15 mouse cellular contexts compared by ENCODE assay signal in the genomic region with DNA sequence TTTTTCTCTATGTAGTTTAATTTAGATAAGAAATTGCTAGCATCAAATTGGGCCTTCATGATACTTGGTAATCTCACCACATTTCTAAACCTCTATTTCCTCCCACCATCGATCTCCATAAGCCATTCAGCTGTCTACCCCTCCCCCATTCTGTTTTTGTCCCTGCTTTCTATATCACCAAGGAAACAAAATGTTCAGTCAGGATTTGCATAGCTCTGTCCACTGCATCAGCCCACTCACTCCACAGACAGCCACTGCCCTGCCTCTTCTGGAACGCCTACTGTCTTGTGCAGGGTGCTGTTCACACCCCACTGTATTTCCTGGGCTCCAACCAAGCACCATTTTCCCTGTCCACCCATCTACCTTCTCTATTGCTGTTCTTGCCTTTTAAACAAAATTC.
DNase-seq lines count a peak whose midpoint lies in the region; ATAC-seq and TF ChIP-seq lines count a peak whose summit lies in the region.
"Had no signal": no experiment of that assay in that cellular context is flagged by ENCODE, and none has a peak within 500 bp of the region (broad histone marks: within the 10 kb centered on the region; RNA-seq: fewer than 3 reads in every experiment).

No protein-coding gene starts in this region.

- ATAC-seq in forebrain, embryonic 14.5 days: no peak
- no peak for ATAC-seq in forebrain, embryonic 11.5 days (replicated peaks; ENCODE audit: low FRiP score)
- ATAC-seq in hindbrain, embryonic 11.5 days (ENCODE audit: low FRiP score): peak; percentile 90
- no peak for ATAC-seq in intestine, postnatal 0 days
- ATAC-seq in granulocyte monocyte progenitor cell, adult 5-6 weeks (replicated peaks; ENCODE audit: poor library complexity, severe bottlenecking): no peak

- H3K4me3 ChIP-seq in forebrain, embryonic 14.5 days (ENCODE audit: low read depth, low read length): no peak overlapping the region
- H3K4me3 ChIP-seq in forebrain, embryonic 11.5 days (ENCODE audit: low read depth, low read length): no peak overlapping the region
- no peak overlapping the region for H3K4me3 ChIP-seq in hindbrain, embryonic 11.5 days (ENCODE audit: low read depth, low read length)
- no peak overlapping the region for H3K4me3 ChIP-seq in intestine, postnatal 0 days (ENCODE audit: low read depth, low read length)
- H3K4me3 ChIP-seq: limb, embryonic 15.5 days; myocyte had no signal

- H3K36me3 ChIP-seq in forebrain, embryonic 14.5 days (ENCODE audit: control insufficient read depth, insufficient read depth, low read length): no peaks in the 10 kb centered on the region
- H3K36me3 ChIP-seq in forebrain, embryonic 11.5 days (ENCODE audit: control insufficient read depth, insufficient read depth, low read length): no peaks in the 10 kb centered on the region
- H3K36me3 ChIP-seq in hindbrain, embryonic 11.5 days (ENCODE audit: control insufficient read depth, insufficient read depth, low read length): no peaks in the 10 kb centered on the region
- no peaks in the 10 kb centered on the region for H3K36me3 ChIP-seq in intestine, postnatal 0 days (ENCODE audit: control insufficient read depth, insufficient read depth)
- H3K36me3 ChIP-seq: G1E; limb, embryonic 15.5 days had no signal

- no peak overlapping the region for H3K27ac ChIP-seq in forebrain, embryonic 14.5 days (ENCODE audit: low read depth, low read length)
- H3K27ac ChIP-seq in forebrain, embryonic 11.5 days (ENCODE audit: low read depth, low read length): no peak overlapping the region
- peak overlapping the region; percentile 39; the same call in 1 of the 2 replicates for H3K27ac ChIP-seq in hindbrain, embryonic 11.5 days (ENCODE audit: low read depth, low read length)
- H3K27ac ChIP-seq in intestine, postnatal 0 days (ENCODE audit: low read depth, low read length): no peak overlapping the region
- H3K27ac ChIP-seq: limb, embryonic 15.5 days had no signal

- no peaks in the 10 kb centered on the region for H3K9me3 ChIP-seq in forebrain, embryonic 14.5 days (replicated peaks; ENCODE audit: control insufficient read depth, low read length)
- H3K9me3 ChIP-seq in forebrain, embryonic 11.5 days (ENCODE audit: control insufficient read depth, low read length): no peaks in the 10 kb centered on the region
- no peaks in the 10 kb centered on the region for H3K9me3 ChIP-seq in hindbrain, embryonic 11.5 days (ENCODE audit: control insufficient read depth, low read length)
- no peaks in the 10 kb centered on the region for H3K9me3 ChIP-seq in intestine, postnatal 0 days (ENCODE audit: control insufficient read depth)
- H3K9me3 ChIP-seq: G1E; limb, embryonic 15.5 days had no signal

- peak; percentile 13 for DNase-seq in forebrain, embryonic 14.5 days (ENCODE audit: low spot score)
- no peak for DNase-seq in forebrain, embryonic 11.5 days (ENCODE audit: low spot score)
- peak; percentile 57 for DNase-seq in brain, adult 2 months (ENCODE audit: low read depth, low spot score)
- peak; percentile 57 for DNase-seq in hindbrain, embryonic 11.5 days (ENCODE audit: low spot score)
- peak; percentile 34 for DNase-seq in neural tube, embryonic 10.5 days (ENCODE audit: extremely low spot score, low spot score)
- no peak for DNase-seq in thymus, postnatal 14 days
- DNase-seq: gastrocnemius, postnatal 25 days; heart, postnatal 4 days; lung, postnatal 10 days; thymus, adult 2 months had no signal

- H3K27me3 ChIP-seq in forebrain, embryonic 14.5 days (replicated peaks; ENCODE audit: control insufficient read depth, insufficient read depth, low read length): no peaks in the 10 kb centered on the region
- no peaks in the 10 kb centered on the region for H3K27me3 ChIP-seq in forebrain, embryonic 11.5 days (ENCODE audit: control insufficient read depth, insufficient read depth, low read length)
- no peaks in the 10 kb centered on the region for H3K27me3 ChIP-seq in hindbrain, embryonic 11.5 days (ENCODE audit: control insufficient read depth, insufficient read depth, low read length)
- H3K27me3 ChIP-seq in intestine, postnatal 0 days (replicated peaks; ENCODE audit: control insufficient read depth, insufficient read depth, low read length): no peaks in the 10 kb centered on the region
- H3K27me3 ChIP-seq: limb, embryonic 15.5 days had no signal

- H3K9ac ChIP-seq in forebrain, embryonic 14.5 days (ENCODE audit: low read length): no peak overlapping the region
- no peak overlapping the region for H3K9ac ChIP-seq in forebrain, embryonic 11.5 days (ENCODE audit: low read length)
- H3K9ac ChIP-seq in hindbrain, embryonic 11.5 days (ENCODE audit: low read depth, low read length): no peak overlapping the region
- no peak overlapping the region for H3K9ac ChIP-seq in intestine, postnatal 0 days (ENCODE audit: low read depth, low read length)
- H3K9ac ChIP-seq: limb, embryonic 15.5 days had no signal

- TF ChIP-seq CTCF in intestine, postnatal 0 days (IDR thresholded peaks at IDR 0.05; ENCODE audit: low read depth): no peak

- H3K4me2 ChIP-seq in forebrain, embryonic 14.5 days (ENCODE audit: low read length): no peak overlapping the region
- no peak overlapping the region for H3K4me2 ChIP-seq in forebrain, embryonic 11.5 days (ENCODE audit: low read depth, low read length, severe bottlenecking)
- no peak overlapping the region for H3K4me2 ChIP-seq in hindbrain, embryonic 11.5 days (replicated peaks; ENCODE audit: low read depth, low read length)
- H3K4me2 ChIP-seq in intestine, postnatal 0 days (replicated peaks; ENCODE audit: low read depth): no peak overlapping the region
- H3K4me2 ChIP-seq: limb, embryonic 15.5 days had no signal

- 74% methylated on average over 2 of the region's 2 CpGs for WGBS in forebrain, embryonic 14.5 days
- WGBS in forebrain, embryonic 11.5 days: 61% methylated on average over 2 of the region's 2 CpGs
- 61% methylated on average over 2 of the region's 2 CpGs for WGBS in hindbrain, embryonic 11.5 days
- WGBS in intestine, postnatal 0 days: 86% methylated on average over 2 of the region's 2 CpGs

- peaks cover 3% of the 10 kb centered on the region; the same call in 1 of the 2 replicates for H3K4me1 ChIP-seq in forebrain, embryonic 14.5 days (ENCODE audit: control insufficient read depth, insufficient read depth, low read length)
- H3K4me1 ChIP-seq in forebrain, embryonic 11.5 days (replicated peaks; ENCODE audit: control insufficient read depth, insufficient read depth, low read length): no peaks in the 10 kb centered on the region
- H3K4me1 ChIP-seq in hindbrain, embryonic 11.5 days (replicated peaks; ENCODE audit: control insufficient read depth, insufficient read depth, low read length): no peaks in the 10 kb centered on the region
- no peaks in the 10 kb centered on the region for H3K4me1 ChIP-seq in intestine, postnatal 0 days (replicated peaks; ENCODE audit: control insufficient read depth, insufficient read depth, low read length)
- H3K4me1 ChIP-seq: limb, embryonic 15.5 days had no signal

Comparison
In these comparisons a context has a peak if more than half of its experiments do, and no peak if none do; other contexts are left out.
1. DNase-seq: peak in forebrain, embryonic 14.5 days (single experiment), brain, adult 2 months (single experiment), hindbrain, embryonic 11.5 days (single experiment) and neural tube, embryonic 10.5 days (single experiment); none in forebrain, embryonic 11.5 days (single experiment) and thymus, postnatal 14 days (single experiment).